8 mouse cellular contexts compared by ENCODE assay signal in the genomic region with DNA sequence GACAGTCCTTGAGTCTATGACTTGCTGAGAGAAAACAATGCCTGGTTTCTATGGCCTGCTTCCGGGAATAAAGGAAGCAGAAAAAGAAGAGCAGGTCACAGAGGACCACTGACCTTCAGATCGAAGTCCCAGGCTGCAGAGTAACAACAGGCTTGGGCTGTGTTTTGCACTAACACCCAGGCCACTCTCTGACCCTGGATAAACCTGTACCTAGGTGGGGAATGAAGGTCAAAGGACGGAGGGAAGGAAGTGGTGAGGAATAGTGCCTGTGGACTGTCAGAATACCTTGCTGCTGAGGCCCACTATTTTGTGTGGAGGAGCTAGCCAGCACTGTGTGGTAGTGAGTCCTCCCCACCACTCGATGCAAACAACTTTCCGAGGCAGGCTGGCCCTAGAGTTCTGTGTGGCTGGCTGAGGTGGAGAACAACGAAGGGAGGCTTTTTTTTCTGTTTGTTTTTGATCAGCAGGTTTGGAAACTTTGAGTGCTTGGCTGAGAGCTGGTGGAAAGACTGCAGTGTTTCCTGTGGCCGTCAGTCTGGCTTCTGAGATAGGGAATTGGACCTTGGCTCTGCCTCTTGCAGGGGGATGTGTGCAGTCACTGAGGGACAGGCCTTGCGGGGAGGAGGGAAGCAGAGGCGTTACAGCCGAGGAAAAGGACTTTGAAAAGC.
DNase-seq lines count a peak whose midpoint lies in the region; ATAC-seq and TF ChIP-seq lines count a peak whose summit lies in the region.

No protein-coding gene starts in this region.

- ATAC-seq in common myeloid progenitor, adult 5-6 weeks (replicated peaks; ENCODE audit: low read depth, poor library complexity, severe bottlenecking): peak; percentile 94
- ATAC-seq in intestine, embryonic 15.5 days: peak; percentile 91

- peak overlapping the region; percentile 26; the same call in 1 of the 2 replicates for H3K4me2 ChIP-seq in intestine, embryonic 15.5 days (replicated peaks)

- H3K36me3 ChIP-seq in kidney, adult 2 months (ENCODE audit: control insufficient read depth, insufficient read depth, low read length): no peaks in the 10 kb centered on the region
- H3K36me3 ChIP-seq in intestine, embryonic 15.5 days: no peaks in the 10 kb centered on the region

- no peak overlapping the region for H3K27ac ChIP-seq in kidney, adult 2 months (ENCODE audit: insufficient read depth, low read depth, low read length)
- peak overlapping the region; percentile 73 for H3K27ac ChIP-seq in intestine, embryonic 15.5 days

- no peaks in the 10 kb centered on the region for H3K9me3 ChIP-seq in intestine, embryonic 15.5 days

- 37% methylated on average over 10 of the region's 10 CpGs for WGBS in kidney, adult 2 months
- 24% methylated on average over 10 of the region's 10 CpGs for WGBS in intestine, embryonic 15.5 days

- TF ChIP-seq POLR2A in kidney, adult 2 months (IDR thresholded peaks at IDR 0.05; ENCODE audit: low read depth, low read length): no peak

- no peaks in the 10 kb centered on the region for H3K27me3 ChIP-seq in kidney, adult 2 months (replicated peaks; ENCODE audit: control insufficient read depth, insufficient read depth, low read length)
- H3K27me3 ChIP-seq in intestine, embryonic 15.5 days (replicated peaks): no peaks in the 10 kb centered on the region

- no peak overlapping the region for H3K9ac ChIP-seq in intestine, embryonic 15.5 days

- no peak for TF ChIP-seq CTCF in kidney, adult 2 months (conservative IDR thresholded peaks at IDR 0.05; ENCODE audit: insufficient read depth, insufficient read length, low read depth, low read length)

- no peak overlapping the region for H3K4me3 ChIP-seq in kidney, adult 2 months (ENCODE audit: insufficient read depth, low read depth, low read length)
- no peak overlapping the region for H3K4me3 ChIP-seq in intestine, embryonic 15.5 days (replicated peaks)

- peak; percentile 14 for DNase-seq in kidney, adult 2 months
- DNase-seq in kidney, adult 9 months: no peak
- peak; percentile 47 to 58 for DNase-seq in lung, postnatal 4 days
- no peak for DNase-seq in thymus, postnatal 4 days
- no peak for DNase-seq in layer of hippocampus, adult 18-20 months (ENCODE audit: low spot score in 2 of 2)
- DNase-seq in cerebellum, postnatal 36 days: no peak

- H3K4me1 ChIP-seq in kidney, adult 2 months (ENCODE audit: control insufficient read depth, insufficient read depth, low read length): peaks cover 6% of the 10 kb centered on the region; the same call in 1 of the 2 replicates
- peaks cover 12% of the 10 kb centered on the region for H3K4me1 ChIP-seq in intestine, embryonic 15.5 days (replicated peaks)

Comparison
In these comparisons a context has a peak if more than half of its experiments do, and no peak if none do; other contexts are left out.
1. DNase-seq: peak in kidney, adult 2 months (single experiment) and lung, postnatal 4 days (2 of 2); none in kidney, adult 9 months (single experiment), thymus, postnatal 4 days (single experiment), layer of hippocampus, adult 18-20 months (0 of 2) and cerebellum, postnatal 36 days (0 of 2).